Mouse (Mus musculus) embryonic stem cell, embryonic (primary cell): ENCODE measurements at regions not wholly inside any gene's neighbourhood (a gene's known extent, or its start where the extent isn't known, plus 50 kb on each side); places are given as distances from the start of the nearest gene placed in this dataset.
"Not testable (repeated sequence)": the region's sequence is repeated elsewhere in the genome, so short reads cannot be mapped to it uniquely, and the experiment has no call there.

ENCODE experiments used
- CTCF ChIA-PET, 4 experiments: fragments of 300-600 bp in 2 of 4; fragments of 350-600 bp in 2 of 4; sonication (Branson Sonifier 250); formaldehyde crosslinking; loops; one replicate each; lab custom pipeline; 2022; ENCODE audit warnings: inconsistent platforms in 2 of 4; lab: Charles Lee
- POLR2A ChIA-PET, 4 experiments: fragments of 300-600 bp in 2 of 4; fragments of 350-600 bp in 2 of 4; sonication (Branson Sonifier 250); formaldehyde crosslinking; loops; one replicate each; lab custom pipeline; 2022; ENCODE audit warnings: antibody characterized with exemption in 4 of 4, inconsistent platforms in 1 of 4; lab: Charles Lee

DNA sequence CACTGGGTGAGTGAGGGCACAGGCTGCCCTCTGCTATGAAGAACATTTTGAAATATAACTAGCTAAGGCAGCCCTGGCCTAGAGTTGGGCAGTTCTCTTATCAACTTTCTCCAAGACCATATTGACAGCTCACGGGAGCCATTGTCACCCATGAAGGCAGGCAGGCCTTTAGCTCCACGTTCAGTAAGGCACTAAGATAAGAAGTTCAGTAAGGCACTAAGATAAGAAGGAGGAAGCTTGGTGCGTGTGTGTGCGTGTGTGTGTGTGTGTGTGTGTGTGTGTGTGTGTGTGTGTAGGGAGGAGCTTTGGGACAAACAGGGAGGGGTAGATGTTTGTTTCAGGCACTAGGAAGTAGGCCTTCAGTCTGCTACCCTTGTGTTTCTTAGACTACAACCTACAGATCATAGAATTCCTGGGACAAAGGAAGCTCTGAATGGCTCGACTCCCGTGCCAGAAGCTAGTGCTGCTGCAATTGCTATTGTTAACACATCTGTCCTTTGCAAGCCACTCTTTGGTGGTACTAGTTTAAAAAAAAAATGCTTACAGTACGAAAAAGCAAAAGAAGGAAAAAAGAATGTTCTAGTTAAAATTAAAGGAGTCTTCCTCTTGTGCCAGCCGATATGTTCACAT is 188.0 kb upstream of the Afdn start:
- ChIA-PET CTCF (interaction anchor here in 1 of 4 experiments (0.6 kb wide), 1 partner anchor 356 kb away, joined by 3 read pairs; no protein-coding TSS in a partner anchor), POLR2A (interaction anchor here in 2 of 4 experiments (0.9 to 1.6 kb wide), 4 partner anchors 16 to 99 kb away, joined by 3 to 4 read pairs (median 3); no protein-coding TSS in a partner anchor)

DNA sequence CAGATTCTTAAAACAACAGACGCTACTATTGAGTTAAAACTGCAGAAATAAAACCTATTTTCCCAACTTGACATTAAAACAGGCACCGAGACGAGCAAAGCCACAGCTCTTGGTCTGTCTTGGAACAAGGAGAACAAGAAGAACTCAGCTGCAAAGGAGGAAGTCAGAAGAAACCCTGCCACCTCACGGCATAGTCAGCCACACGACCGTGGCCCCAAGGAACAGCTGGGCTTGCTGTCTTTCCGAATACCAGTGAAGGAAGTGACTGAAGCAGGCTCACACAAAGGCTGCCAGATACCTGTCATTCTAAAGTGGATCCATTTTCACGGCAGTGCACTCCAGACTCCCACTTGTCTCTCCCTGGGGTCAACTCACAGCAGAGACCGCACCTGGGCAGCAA is 187.3 kb upstream of the Afdn start:
- POLR2A ChIA-PET = interaction anchor here in 2 of 4 experiments (0.9 to 1.6 kb wide), 3 partner anchors 86 to 100 kb away, joined by 3 to 4 read pairs (median 3); no protein-coding TSS in a partner anchor

DNA sequence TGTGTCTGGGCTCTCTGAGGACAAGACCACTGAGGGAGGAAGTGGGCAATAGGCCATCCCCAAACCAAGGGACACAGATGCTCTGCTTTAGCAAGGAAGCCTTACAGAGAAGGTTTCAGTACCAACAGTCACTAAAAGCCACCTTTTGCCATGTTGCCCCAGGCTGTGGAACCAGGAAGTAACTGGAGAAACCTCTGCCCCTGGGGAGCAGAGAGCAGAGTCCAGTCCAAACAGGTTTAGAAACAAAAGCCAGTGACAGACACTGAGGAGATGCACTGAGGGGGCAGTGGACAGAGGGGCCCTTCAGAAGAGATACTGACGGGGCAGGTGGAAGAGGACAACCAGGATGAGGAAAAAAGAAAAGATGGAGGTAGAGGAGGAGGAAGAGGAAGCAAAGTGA is 186.2 kb upstream of the Afdn start:
- ChIA-PET POLR2A (no interaction called here), CTCF (no interaction called here)

More for the DNA sequence above, 187.3 kb upstream of the Afdn start:
- CTCF ChIA-PET = no interaction called here

GRCm38 (mm10) chr17:13574682-13575444 is 185.5 kb upstream of the Afdn start:
- POLR2A ChIA-PET = interaction anchor here in 2 of 4 experiments (0.8 to 1.0 kb wide), 3 partner anchors 8 to 99 kb away, joined by 3 read pairs; no protein-coding TSS in a partner anchor
- CTCF ChIA-PET = interaction anchor here in 1 of 4 experiments (1.2 kb wide), 1 partner anchor 100 kb away, joined by 3 read pairs; no protein-coding TSS in a partner anchor

DNA sequence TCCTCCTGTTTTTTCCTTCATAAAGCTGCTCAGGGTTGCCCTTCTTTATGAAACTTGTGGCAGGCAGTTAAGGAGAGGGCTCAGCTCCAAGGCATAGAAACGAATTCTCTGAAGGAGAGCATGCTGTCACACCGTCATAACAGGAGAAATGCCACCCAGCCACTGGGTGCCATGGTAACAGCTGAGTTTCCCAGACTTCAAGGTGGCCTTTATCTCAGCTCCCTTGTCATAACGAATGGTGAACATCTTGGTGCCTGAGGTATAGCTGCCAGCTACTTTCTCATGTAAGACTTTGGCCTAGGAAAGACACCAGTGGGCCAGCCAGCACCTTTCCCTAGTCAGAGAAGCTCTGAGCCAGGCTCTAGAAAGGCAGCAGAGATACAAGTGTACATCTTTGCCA is 182.5 kb upstream of the Afdn start:
- CTCF ChIA-PET = no interaction called here
- POLR2A ChIA-PET = interaction anchor here in 1 of 4 experiments (1.5 kb wide), 1 partner anchor 175 kb away, joined by 3 read pairs; no protein-coding TSS in a partner anchor

DNA sequence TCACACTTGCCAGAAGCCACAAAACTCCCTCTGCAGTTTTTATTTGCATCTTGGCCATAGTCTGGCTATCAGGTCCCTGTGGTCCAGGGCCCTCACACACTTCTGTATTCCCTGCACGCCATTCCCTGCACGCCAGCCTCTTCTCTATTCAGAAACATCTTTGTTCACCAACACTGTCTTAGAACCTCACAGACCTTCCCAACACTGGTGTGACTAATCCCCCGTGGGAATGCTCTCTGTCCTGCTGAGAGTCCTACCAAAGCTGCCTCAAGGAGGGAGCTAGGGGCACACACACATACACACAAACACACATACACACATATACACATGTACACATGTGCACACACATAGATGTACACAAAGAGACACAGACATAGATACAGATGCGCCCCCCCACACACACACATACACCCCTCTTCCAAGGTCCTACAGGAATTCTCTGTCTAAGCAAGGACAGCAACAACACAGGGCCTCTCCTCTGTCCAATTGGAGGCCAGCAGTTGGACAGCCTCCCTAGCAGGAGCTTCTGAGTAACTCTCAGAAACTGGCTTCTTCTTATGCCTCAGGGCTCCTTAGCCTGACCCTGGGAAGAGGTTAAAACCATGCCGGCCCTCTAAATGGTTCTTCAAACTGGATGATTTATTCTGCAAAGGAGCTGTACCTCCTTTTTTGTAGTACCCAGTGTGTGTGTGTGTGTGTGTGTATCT is 179.0 kb upstream of the Afdn start:
- CTCF ChIA-PET = interaction anchor here in 1 of 4 experiments (1.2 kb wide), 1 partner anchor 109 kb away, joined by 4 read pairs; no protein-coding TSS in a partner anchor
- POLR2A ChIA-PET = interaction anchor here in 2 of 4 experiments (0.5 to 1.2 kb wide), 2 partner anchors 76 to 785 kb away, joined by 3 to 5 read pairs; no protein-coding TSS in a partner anchor

DNA sequence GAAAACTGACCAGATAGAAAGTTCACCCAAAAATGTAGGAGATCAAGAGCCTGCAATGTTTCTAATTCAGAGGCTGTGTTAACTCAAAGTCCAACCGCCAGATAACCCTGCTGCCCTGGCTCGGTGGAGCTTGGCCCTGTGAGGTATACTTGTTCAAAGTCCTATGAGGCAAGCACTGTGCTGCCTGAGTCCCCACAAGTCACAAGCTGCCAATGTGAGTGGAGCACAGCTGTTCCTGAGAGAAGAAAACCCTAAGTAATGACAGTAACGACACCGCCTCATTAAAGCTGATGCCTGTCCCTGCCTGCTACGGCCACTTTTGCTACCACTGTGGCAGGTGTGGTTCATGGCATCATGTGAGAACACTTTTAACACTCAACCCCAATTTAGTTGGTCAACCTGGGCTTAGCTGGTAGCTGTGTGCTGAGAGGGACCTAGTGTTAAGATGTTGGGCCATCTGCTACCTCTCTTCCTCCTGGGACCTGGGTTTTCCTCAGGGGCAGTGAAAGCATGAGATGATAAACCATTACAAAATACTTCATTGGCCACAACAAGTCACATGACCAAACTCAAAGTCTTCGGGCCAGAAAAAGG is 178.2 kb upstream of the Afdn start:
- ChIA-PET POLR2A (interaction anchor here in 1 of 4 experiments (0.5 kb wide), 2 partner anchors 95 to 786 kb away, joined by 3 read pairs; no protein-coding TSS in a partner anchor), CTCF (interaction anchor here in 1 of 4 experiments (1.2 kb wide), 1 partner anchor 110 kb away, joined by 4 read pairs; no protein-coding TSS in a partner anchor)

DNA sequence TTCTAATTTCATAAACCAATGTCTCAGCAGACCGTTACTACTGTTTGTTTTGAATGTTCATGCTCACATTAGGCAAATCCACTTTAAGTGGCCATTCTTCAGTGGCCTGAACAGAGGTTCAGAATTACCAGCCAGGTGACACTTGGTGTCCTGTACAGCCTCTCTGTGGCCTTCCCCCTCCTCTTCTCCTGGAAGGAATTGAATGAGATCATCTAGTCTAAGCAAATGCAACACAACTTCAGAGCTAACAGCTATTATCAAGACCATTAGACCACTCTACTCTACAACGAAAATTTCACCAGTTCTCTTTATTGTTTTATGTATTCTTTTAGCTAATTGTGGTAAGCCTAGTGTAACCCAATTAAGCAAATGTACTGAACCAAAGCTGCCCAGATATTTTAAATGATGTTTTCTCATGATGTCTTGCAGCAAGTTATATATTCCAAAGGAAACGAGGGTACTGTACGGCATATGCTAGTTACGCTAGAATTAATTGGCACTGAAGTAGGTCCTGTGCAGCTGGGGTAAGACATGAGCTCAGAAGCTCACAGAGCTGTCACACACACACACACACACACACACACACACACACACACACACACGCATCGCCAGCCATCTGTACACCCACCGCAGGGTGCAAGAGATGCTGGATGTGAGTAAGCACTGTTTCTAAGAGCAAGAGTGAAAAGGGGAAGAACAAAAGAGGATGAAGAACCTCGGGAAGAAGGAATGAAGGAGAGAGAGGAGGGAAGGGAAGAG is 176.7 kb upstream of the Afdn start:
- ChIA-PET POLR2A (interaction anchor here in 1 of 4 experiments (0.5 kb wide), 1 partner anchor 26 kb away, joined by 3 read pairs; no protein-coding TSS in a partner anchor), CTCF (no interaction called here)

DNA sequence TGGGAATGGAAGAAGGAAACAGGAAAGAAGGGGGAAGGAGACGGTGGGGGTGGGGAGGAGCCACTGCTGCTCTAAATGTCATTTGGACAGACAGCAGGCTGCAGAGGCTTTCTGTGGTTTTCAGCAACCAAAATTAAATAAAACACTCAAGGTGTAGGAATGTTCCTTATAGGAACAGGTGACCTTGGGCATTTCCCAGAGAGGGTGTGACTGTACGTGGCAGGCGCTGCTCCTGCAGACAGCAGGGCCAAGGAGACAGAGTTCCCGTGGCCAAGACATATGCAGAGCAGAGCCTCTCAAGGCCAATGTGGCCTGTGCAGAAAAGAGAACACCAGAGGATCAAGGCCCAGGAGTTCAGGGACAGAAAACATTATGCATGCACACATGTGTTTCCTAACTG is 175.9 kb upstream of the Afdn start:
- ChIA-PET CTCF (no interaction called here), POLR2A (no interaction called here)

DNA sequence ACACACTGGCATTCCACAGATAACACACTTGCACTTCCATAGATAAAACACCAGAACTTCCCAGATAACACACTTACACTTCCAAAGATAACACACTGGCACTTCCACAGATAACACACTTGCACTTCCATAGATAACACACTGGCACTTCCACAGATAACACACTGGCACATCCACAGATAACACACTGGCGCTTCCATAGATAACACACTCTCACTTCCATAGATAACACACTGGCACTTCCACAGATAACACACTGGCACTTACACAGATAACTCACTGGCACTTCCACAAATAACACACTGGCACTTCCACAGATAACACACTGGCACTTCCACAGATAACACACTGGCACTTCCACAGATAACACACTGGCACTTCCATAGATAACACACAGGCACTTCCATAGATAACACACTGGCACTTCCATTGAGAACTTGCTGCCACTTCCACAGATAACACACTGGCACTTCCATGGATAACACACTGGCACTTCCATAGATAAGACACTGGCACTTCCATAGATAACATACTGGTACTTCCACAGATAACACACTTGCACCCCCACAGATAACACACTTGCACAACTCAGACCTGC is 170.0 kb upstream of the Afdn start:
- CTCF ChIA-PET, POLR2A ChIA-PET: not testable (repeated sequence)
